Mouse (Mus musculus) limb, embryonic 12.5 days (tissue): ENCODE measurements at regions not wholly inside any gene's neighbourhood (a gene's known extent, or its start where the extent isn't known, plus 50 kb on each side); places are given as distances from the start of the nearest gene placed in this dataset.

Experiments
- ATAC-seq: fragments of 200-750 bp; cut with Nextera tagmentation; 2 replicates; pipeline ENCODE4 v1.8.0; 2017; ENCODE audit warnings: low read depth, moderate TSS enrichment; ENCODE audit not compliant: insufficient number of reproducible peaks, insufficient read depth, low FRiP score, low TSS enrichment
- H3K27ac ChIP-seq: fragments of 300-500 bp; sonication (generic); 2 replicates; pipeline ENCODE4 v1.5.1; 2016; ENCODE audit warnings: mild to moderate bottlenecking, moderate library complexity
- H3K27me3 ChIP-seq: fragments of 300-500 bp; sonication (generic); 2 replicates; pipeline ENCODE4 v1.6.1; 2016; ENCODE audit warnings: mild to moderate bottlenecking, moderate library complexity
- H3K36me3 ChIP-seq: fragments of 300-500 bp; sonication (generic); 2 replicates; pipeline ENCODE4 v1.6.1; 2016; ENCODE audit warnings: mild to moderate bottlenecking, moderate library complexity
- H3K4me1 ChIP-seq: fragments of 300-500 bp; sonication (generic); replicated peaks from 2 replicates; pipeline ENCODE4 v1.6.1; 2016
- H3K4me2 ChIP-seq: fragments of 300-500 bp; sonication (generic); 2 replicates; pipeline ENCODE4 v1.6.1; 2016; ENCODE audit warnings: mild to moderate bottlenecking, moderate library complexity
- H3K4me3 ChIP-seq: fragments of 300-500 bp; sonication (generic); replicated peaks from 2 replicates; pipeline ENCODE4 v1.5.1; 2016; ENCODE audit warnings: mild to moderate bottlenecking
- H3K9ac ChIP-seq: fragments of 300-500 bp; sonication (generic); replicated peaks from 2 replicates; pipeline ENCODE4 v1.6.1; 2016; ENCODE audit warnings: mild to moderate bottlenecking, moderate library complexity
- H3K9me3 ChIP-seq: fragments of 300-500 bp; sonication (generic); 2 replicates; pipeline ENCODE4 v1.6.1; 2016; ENCODE audit warnings: mild to moderate bottlenecking, moderate library complexity
- WGBS: fragments of 180-500 bp; shearing (Covaris S2); methylation state at CpG from one replicate; pipeline ENCODE4 v1.1.7; 2016; 5-methylcytosine and 5-hydroxymethylcytosine counted together

- no peaks in the 10 kb centered on the region for H3K36me3 ChIP-seq
- no peak overlapping the region for H3K4me2 ChIP-seq
- peaks cover 9% of the 10 kb centered on the region for H3K27me3 ChIP-seq
- no peaks in the 10 kb centered on the region for H3K9me3 ChIP-seq
- no peak overlapping the region for H3K27ac ChIP-seq
- H3K9ac ChIP-seq, result no peak overlapping the region
- no peak for ATAC-seq
- peaks cover 28% of the 10 kb centered on the region for H3K4me1 ChIP-seq
- WGBS, result 61% methylated on average over 7 of the region's 7 CpGs
- no peak overlapping the region for H3K4me3 ChIP-seq
Observed at GRCm38 (mm10) chr3:149846941-149847539, 856.7 kb upstream of the Adgrl2 start.

- Histone ChIP-seq H3K27ac (no peak overlapping the region), H3K4me1 (peaks cover 28% of the 10 kb centered on the region), H3K4me3 (no peak overlapping the region), H3K36me3 (no peaks in the 10 kb centered on the region), H3K9me3 (no peaks in the 10 kb centered on the region), H3K4me2 (peak overlapping the region; percentile 56; the same call in 1 of the 2 replicates), H3K9ac (no peak overlapping the region), H3K27me3 (peaks cover 9% of the 10 kb centered on the region)
- WGBS, result 26% methylated on average over 3 of the region's 3 CpGs
- no peak for ATAC-seq
Observed at GRCm38 (mm10) chr3:149845826-149846486, 855.6 kb upstream of the Adgrl2 start.

DNA sequence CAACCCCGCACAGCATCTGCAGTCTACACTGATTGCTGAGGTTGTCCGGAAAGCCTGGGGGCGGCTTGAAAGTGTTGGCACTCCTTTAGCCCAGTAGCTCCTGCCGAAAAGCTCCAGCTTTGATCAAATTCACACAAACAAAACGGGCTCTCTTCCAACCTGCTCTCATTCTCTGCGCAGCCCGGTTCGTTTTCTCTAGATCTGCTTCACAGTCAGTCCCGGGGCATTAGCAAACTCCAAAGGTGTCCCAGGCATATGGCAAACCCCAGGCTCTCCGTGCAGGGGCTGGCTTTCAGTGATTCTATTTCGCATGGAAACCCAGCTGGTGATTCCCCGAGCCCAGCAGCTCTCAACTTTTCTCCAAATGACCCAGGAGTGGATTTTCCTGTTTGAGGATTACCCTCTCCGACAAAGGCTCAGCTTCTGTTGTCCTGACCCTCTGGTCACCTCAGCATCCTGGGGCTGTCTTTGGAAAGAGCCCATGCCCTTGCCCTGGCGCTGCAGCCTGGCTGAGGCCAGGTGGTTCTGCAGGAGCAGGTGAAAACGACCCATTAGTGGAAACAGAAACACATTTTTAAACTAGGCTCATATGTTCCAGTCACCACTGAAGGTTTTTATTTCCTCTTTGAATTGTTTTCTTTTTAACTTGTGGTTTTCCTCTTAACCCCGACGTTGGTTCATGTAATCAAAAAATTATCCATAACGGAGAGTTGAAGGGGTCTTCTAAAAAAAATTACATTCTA, 854.9 kb upstream of the Adgrl2 start:
- H3K36me3 ChIP-seq, result no peaks in the 10 kb centered on the region
- H3K4me2 ChIP-seq, result peak overlapping the region; percentile 56
- peak; percentile 71; the same call in 1 of the 2 replicates for ATAC-seq
- no peaks in the 10 kb centered on the region for H3K9me3 ChIP-seq
- 2% methylated on average over 18 of the region's 18 CpGs for WGBS
- 0 out of 2 replicates have a peak overlapping the region, but pooled peaks have one; percentile 17 for H3K27ac ChIP-seq
- H3K4me3 ChIP-seq, result peak overlapping the region; percentile 25
- H3K9ac ChIP-seq, result no peak overlapping the region
- peaks cover 28% of the 10 kb centered on the region for H3K4me1 ChIP-seq
- H3K27me3 ChIP-seq, result peaks cover 13% of the 10 kb centered on the region

- no peaks in the 10 kb centered on the region for H3K9me3 ChIP-seq
- peaks cover 11% of the 10 kb centered on the region for H3K4me1 ChIP-seq
- H3K4me2 ChIP-seq, result no peak overlapping the region
- ATAC-seq, result no peak
- no peaks in the 10 kb centered on the region for H3K36me3 ChIP-seq
- H3K27me3 ChIP-seq, result peaks cover 10% of the 10 kb centered on the region
- H3K4me3 ChIP-seq, result no peak overlapping the region
- no peak overlapping the region for H3K27ac ChIP-seq
- no peak overlapping the region for H3K9ac ChIP-seq
Observed at GRCm38 (mm10) chr3:149837921-149838320, 847.6 kb upstream of the Adgrl2 start.

- no peaks in the 10 kb centered on the region for H3K9me3 ChIP-seq
- H3K27ac ChIP-seq, result no peak overlapping the region
- no peak for ATAC-seq
- peaks cover 9% of the 10 kb centered on the region; the same call in 1 of the 2 replicates for H3K4me1 ChIP-seq
- H3K36me3 ChIP-seq, result no peaks in the 10 kb centered on the region
- 15% methylated on average over 11 of the region's 11 CpGs for WGBS
- H3K9ac ChIP-seq, result no peak overlapping the region
- no peak overlapping the region; the same call in 1 of the 2 replicates for H3K4me2 ChIP-seq
- H3K27me3 ChIP-seq, result peaks cover 10% of the 10 kb centered on the region
- no peak overlapping the region for H3K4me3 ChIP-seq
Observed at GRCm38 (mm10) chr3:149836467-149837233, 846.3 kb upstream of the Adgrl2 start.

- no peak for ATAC-seq
- 17% methylated on average over 2 of the region's 2 CpGs for WGBS
- no peak overlapping the region for H3K27ac ChIP-seq
Observed at GRCm38 (mm10) chr3:149827181-149827580, 836.8 kb upstream of the Adgrl2 start.

DNA sequence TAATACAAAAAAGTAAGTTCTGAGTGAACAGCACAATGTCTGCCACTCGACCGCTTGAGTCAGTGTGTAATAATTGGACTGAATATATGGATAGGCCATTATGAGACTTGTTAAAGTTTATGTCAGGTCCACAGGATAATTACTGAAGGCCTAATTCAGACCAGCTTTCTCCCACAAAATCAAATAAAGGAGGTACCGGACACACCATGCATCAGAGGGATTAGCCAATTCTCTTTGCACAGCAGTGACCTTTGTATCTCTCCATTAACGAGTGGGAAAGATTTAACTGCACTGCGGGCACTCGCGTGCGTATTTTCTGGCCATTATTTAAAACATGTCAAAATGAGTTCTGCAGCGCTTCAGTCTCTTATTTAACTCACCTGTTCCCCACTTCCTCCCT, 836.4 kb upstream of the Adgrl2 start:
- H3K4me2 ChIP-seq, result no peak overlapping the region
- WGBS, result 17% methylated on average over 9 of the region's 9 CpGs
- no peaks in the 10 kb centered on the region for H3K9me3 ChIP-seq
- H3K36me3 ChIP-seq, result no peaks in the 10 kb centered on the region
- no peak overlapping the region for H3K9ac ChIP-seq
- H3K27ac ChIP-seq, result no peak overlapping the region
- ATAC-seq, result no peak
- no peak overlapping the region for H3K4me3 ChIP-seq
- peaks cover 7% of the 10 kb centered on the region for H3K4me1 ChIP-seq
- H3K27me3 ChIP-seq, result peaks cover 7% of the 10 kb centered on the region; the same call in 1 of the 2 replicates

More at GRCm38 (mm10) chr3:149827181-149827580, 836.8 kb upstream of the Adgrl2 start:
- peaks cover 7% of the 10 kb centered on the region; the same call in 1 of the 2 replicates for H3K27me3 ChIP-seq
- no peak overlapping the region for H3K4me2 ChIP-seq
- no peak overlapping the region for H3K4me3 ChIP-seq
- peaks cover 7% of the 10 kb centered on the region for H3K4me1 ChIP-seq
- no peak overlapping the region for H3K9ac ChIP-seq
- H3K9me3 ChIP-seq, result no peaks in the 10 kb centered on the region
- no peaks in the 10 kb centered on the region for H3K36me3 ChIP-seq

GRCm38 (mm10) chr3:149820670-149821069, 830.3 kb upstream of the Adgrl2 start:
- Histone ChIP-seq H3K9ac (no peak overlapping the region), H3K27me3 (no peaks in the 10 kb centered on the region), H3K4me3 (no peak overlapping the region), H3K9me3 (no peaks in the 10 kb centered on the region), H3K27ac (no peak overlapping the region), H3K4me1 (no peaks in the 10 kb centered on the region), H3K4me2 (no peak overlapping the region), H3K36me3 (no peaks in the 10 kb centered on the region)
- 15% methylated on average over 3 of the region's 3 CpGs for WGBS
- ATAC-seq, result no peak

DNA sequence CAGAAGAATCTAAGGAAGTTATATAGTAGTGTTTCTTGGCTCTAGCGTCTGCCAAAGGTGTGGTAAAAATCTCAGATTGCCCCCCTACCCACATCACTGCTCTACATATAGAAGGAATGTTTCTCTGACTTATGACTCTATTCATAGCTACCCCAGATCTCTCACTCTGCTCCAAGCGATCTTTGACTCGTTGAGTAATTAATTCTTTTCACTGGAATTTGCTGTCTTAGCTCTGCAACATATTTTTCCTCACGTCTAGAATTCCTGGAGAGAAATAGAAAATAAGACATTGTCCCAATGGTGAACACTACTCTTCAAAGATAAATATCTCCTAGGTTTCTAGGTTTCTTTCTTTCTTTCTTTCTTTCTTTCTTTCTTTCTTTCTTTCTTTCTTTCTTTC, 829.5 kb upstream of the Adgrl2 start:
- Histone ChIP-seq H3K27me3 (no peaks in the 10 kb centered on the region), H3K9ac (no peak overlapping the region), H3K4me3 (no peak overlapping the region), H3K4me2 (no peak overlapping the region), H3K36me3 (no peaks in the 10 kb centered on the region), H3K27ac (no peak overlapping the region), H3K9me3 (no peaks in the 10 kb centered on the region), H3K4me1 (no peaks in the 10 kb centered on the region)
- no peak for ATAC-seq
- 61% methylated on average over 4 of the region's 4 CpGs for WGBS

GRCm38 (mm10) chr3:149819081-149819480, 828.7 kb upstream of the Adgrl2 start:
- no peaks in the 10 kb centered on the region for H3K9me3 ChIP-seq
- ATAC-seq, result no peak
- no peaks in the 10 kb centered on the region for H3K4me1 ChIP-seq
- H3K27ac ChIP-seq, result no peak overlapping the region
- no peaks in the 10 kb centered on the region for H3K36me3 ChIP-seq
- no peak overlapping the region for H3K9ac ChIP-seq
- no peaks in the 10 kb centered on the region for H3K27me3 ChIP-seq
- no peak overlapping the region for H3K4me2 ChIP-seq
- H3K4me3 ChIP-seq, result no peak overlapping the region
- WGBS, result 70% methylated on average over 2 of the region's 2 CpGs

DNA sequence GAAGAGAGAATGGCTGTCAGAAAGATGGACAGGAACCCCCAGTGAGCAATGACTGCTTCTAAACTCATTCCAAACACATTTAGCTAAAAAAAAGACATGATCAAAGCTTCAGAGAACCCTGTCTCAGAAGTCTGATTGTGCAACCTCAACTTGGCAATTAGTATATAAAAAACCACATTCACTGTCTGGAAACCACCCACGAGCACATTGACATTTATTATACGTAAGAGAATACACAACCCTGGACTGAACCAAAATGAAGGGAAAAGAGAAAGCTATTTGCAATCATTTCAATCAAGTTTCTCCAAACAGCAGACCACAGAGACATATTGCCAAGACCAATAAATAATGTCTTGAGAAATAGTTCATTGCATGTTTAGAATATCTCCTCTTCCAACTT, 820.7 kb upstream of the Adgrl2 start:
- Histone ChIP-seq H3K27me3 (no peaks in the 10 kb centered on the region), H3K27ac (no peak overlapping the region), H3K9me3 (no peaks in the 10 kb centered on the region), H3K36me3 (no peaks in the 10 kb centered on the region), H3K9ac (no peak overlapping the region), H3K4me1 (no peaks in the 10 kb centered on the region), H3K4me3 (no peak overlapping the region), H3K4me2 (no peak overlapping the region)
- WGBS, result 78% methylated on average over 2 of the region's 2 CpGs
- ATAC-seq, result no peak
